Mouse (Mus musculus): ENCODE results near the gene Adamts13. TPM values are rescaled to one million over a fixed set of nuclear protein-coding genes. Genes with fewer than 3 reads are reported as not detected.

Adamts13 gene
- total RNA-seq, 2 experiments from 2014 or later, result not detected

Other genes with a start within 250 kb of the Adamts13 start
- not detected for gene Abo, start 108.4 kb upstream of the Adamts13 start, total RNA-seq (2021)
- 10 to 100 TPM in 1 of 2 experiments, 1 to 10 TPM in 1; 9.1 to 11.1 TPM for gene Surf6, start 70.5 kb upstream of the Adamts13 start, total RNA-seq (2021)
- 10 to 100 TPM; 14.4 to 17.2 TPM for gene Med22, start 62.7 kb upstream of the Adamts13 start, total RNA-seq (2021)
- 100 to 1,000 TPM; 206 to 267 TPM for gene Rpl7a, start 62.7 kb upstream of the Adamts13 start, total RNA-seq (2021)
- gene Surf2, start 57.0 kb upstream of the Adamts13 start, total RNA-seq (2021), result 10 to 100 TPM; 10.7 to 12.3 TPM
- 10 to 100 TPM; 35.5 to 38.8 TPM for gene Surf1, start 56.9 kb upstream of the Adamts13 start, total RNA-seq (2021)
- 10 to 100 TPM; 66.4 to 71.4 TPM for gene Surf4, start 39.5 kb upstream of the Adamts13 start, total RNA-seq (2021)
- gene Stkld1, start 39.4 kb upstream of the Adamts13 start, total RNA-seq (2021), result not detected
- 10 to 100 TPM; 13.6 to 17.1 TPM for gene Rexo4, start 9.0 kb upstream of the Adamts13 start, total RNA-seq (2021)
- 10 to 100 TPM; 27.0 to 30.6 TPM for gene Cacfd1, start 36.5 kb downstream of the Adamts13 start, total RNA-seq (2021)
- gene Slc2a6, start 54.6 kb downstream of the Adamts13 start, total RNA-seq (2021), result not detected
- 1 to 10 TPM; 2.0 to 5.7 TPM for gene Mymk, start 98.8 kb downstream of the Adamts13 start, total RNA-seq (2021)
- gene Adamtsl2, start 106.0 kb downstream of the Adamts13 start, total RNA-seq (2021), result 10 to 100 TPM in 1 of 2 experiments, 1 to 10 TPM in 1; 7.7 to 10.4 TPM
- not detected for gene Fam163b, start 169.1 kb downstream of the Adamts13 start, total RNA-seq (2021)
- gene Dbh, start 191.8 kb downstream of the Adamts13 start, total RNA-seq (2021), result not detected